Mouse (Mus musculus) ZHBTc4 (cell line): Measurements from ENCODE around the gene Hacd2.

Experiments
- DNase-seq: peaks from one replicate; pipeline ENCODE4 v3.0.0-alpha.2; 2011; ENCODE audit warnings: low read depth, low spot score

Gene Hacd2

GRCm38 (mm10) chr16:35054432-35055193, 32.4 kb downstream of the Hacd2 start:
- DNase-seq = no peak

GRCm38 (mm10) chr16:35055194-35055506, 32.9 kb downstream of the Hacd2 start:
- no peak for DNase-seq

GRCm38 (mm10) chr16:35055861-35056260, 33.6 kb downstream of the Hacd2 start:
- DNase-seq = no peak

- peak; percentile 53 for DNase-seq
Observed at GRCm38 (mm10) chr16:35056306-35056705, 34.1 kb downstream of the Hacd2 start.

GRCm38 (mm10) chr16:35056786-35057185, 34.6 kb downstream of the Hacd2 start:
- DNase-seq = no peak

GRCm38 (mm10) chr16:35061017-35061416, 38.8 kb downstream of the Hacd2 start:
- peak; percentile 20 for DNase-seq

- DNase-seq = no peak
Observed at GRCm38 (mm10) chr16:35065724-35066123, 43.5 kb downstream of the Hacd2 start.

GRCm38 (mm10) chr16:35067095-35067494, 44.9 kb downstream of the Hacd2 start:
- no peak for DNase-seq

- DNase-seq = no peak
Observed at GRCm38 (mm10) chr16:35067631-35068030, 45.4 kb downstream of the Hacd2 start.

- no peak for DNase-seq
Observed at GRCm38 (mm10) chr16:35068886-35069285, 46.7 kb downstream of the Hacd2 start.

GRCm38 (mm10) chr16:35074436-35074835, 52.2 kb downstream of the Hacd2 start:
- DNase-seq = no peak

- no peak for DNase-seq
Observed at GRCm38 (mm10) chr16:35075643-35076042, 53.4 kb downstream of the Hacd2 start.

- DNase-seq = no peak
Observed at GRCm38 (mm10) chr16:35093500-35093899, 71.3 kb downstream of the Hacd2 start.

- no peak for DNase-seq
Observed at GRCm38 (mm10) chr16:35097870-35098530, 75.8 kb downstream of the Hacd2 start.

GRCm38 (mm10) chr16:35101751-35102420, 79.7 kb downstream of the Hacd2 start:
- no peak for DNase-seq

GRCm38 (mm10) chr16:35102866-35103620, 80.8 kb downstream of the Hacd2 start:
- DNase-seq = no peak

GRCm38 (mm10) chr16:35107985-35108384, 85.8 kb downstream of the Hacd2 start:
- DNase-seq = no peak

- no peak for DNase-seq
Observed at GRCm38 (mm10) chr16:35109156-35109555, 86.9 kb downstream of the Hacd2 start.

- DNase-seq = no peak
Observed at GRCm38 (mm10) chr16:35109656-35110291, 87.5 kb downstream of the Hacd2 start.

GRCm38 (mm10) chr16:35110410-35111142, 88.3 kb downstream of the Hacd2 start:
- peak; percentile 86 for DNase-seq

- DNase-seq = peak; percentile 56
Observed at GRCm38 (mm10) chr16:35111143-35111620, 89.0 kb downstream of the Hacd2 start.
